Mouse (Mus musculus) cortical plate, adult 2 months (tissue): ENCODE data around the gene Bmpr1b.

ENCODE experiments used
- CTCF ChIP-seq: fragments of 200-500 bp; IDR thresholded peaks from 2 replicates; pipeline ENCODE4 v1.5.1; 2011; ENCODE audit warnings: mild to moderate bottlenecking, control low read depth, low read length; ENCODE audit not compliant: insufficient read depth; ENCODE audit errors: extremely low read depth
- POLR2A ChIP-seq: fragments of 200-500 bp; IDR thresholded peaks from 2 replicates; pipeline ENCODE4 v1.6.1; 2011; ENCODE audit warnings: mild to moderate bottlenecking, low read length, control low read depth; ENCODE audit not compliant: insufficient read depth; ENCODE audit errors: extremely low read depth

GRCm38 (mm10) chr3:142049610-142050009 is 119.6 kb downstream of the Bmpr1b start:
- TF ChIP-seq CTCF (no peak), POLR2A (no peak)
